Mouse (Mus musculus): ENCODE data around the gene Sh3bp2. TPM values are rescaled to one million over a fixed set of nuclear protein-coding genes. Genes with fewer than 3 reads are reported as not detected.

Gene Sh3bp2
- polyA plus RNA-seq, 1 experiment from 2014 or later, result 18.8 TPM

- no peaks in the 10 kb centered on the region for H3K36me3 ChIP-seq (ENCODE audit: control insufficient read depth, insufficient read depth, low read length)
Observed at GRCm38 (mm10) chr5:34501588-34501987, 24.1 kb upstream of the Sh3bp2 start.

GRCm38 (mm10) chr5:34502411-34502810, 23.2 kb upstream of the Sh3bp2 start:
- DNase-seq (ENCODE audit: low spot score), result no peak
- WGBS, result 94% methylated on average over 1 of the region's 1 CpGs

More at GRCm38 (mm10) chr5:34501588-34501987, 24.1 kb upstream of the Sh3bp2 start:
- no peak overlapping the region for H3K4me2 ChIP-seq (ENCODE audit: low read length)
- H3K9me3 ChIP-seq (replicated peaks; ENCODE audit: control insufficient read depth, low read length), result no peaks in the 10 kb centered on the region
- ATAC-seq, result no peak
- 87% methylated on average over 3 of the region's 3 CpGs for WGBS
- no peaks in the 10 kb centered on the region for H3K4me1 ChIP-seq (ENCODE audit: control insufficient read depth, insufficient read depth, low read length)
- DNase-seq (ENCODE audit: low spot score), result no peak
- H3K27ac ChIP-seq (ENCODE audit: low read depth, low read length), result no peak overlapping the region
- no peaks in the 10 kb centered on the region for H3K27me3 ChIP-seq (replicated peaks; ENCODE audit: control insufficient read depth, insufficient read depth, low read length)
- no peak overlapping the region for H3K4me3 ChIP-seq (ENCODE audit: low read depth, low read length)
- H3K9ac ChIP-seq (ENCODE audit: low read length), result no peak overlapping the region

DNA sequence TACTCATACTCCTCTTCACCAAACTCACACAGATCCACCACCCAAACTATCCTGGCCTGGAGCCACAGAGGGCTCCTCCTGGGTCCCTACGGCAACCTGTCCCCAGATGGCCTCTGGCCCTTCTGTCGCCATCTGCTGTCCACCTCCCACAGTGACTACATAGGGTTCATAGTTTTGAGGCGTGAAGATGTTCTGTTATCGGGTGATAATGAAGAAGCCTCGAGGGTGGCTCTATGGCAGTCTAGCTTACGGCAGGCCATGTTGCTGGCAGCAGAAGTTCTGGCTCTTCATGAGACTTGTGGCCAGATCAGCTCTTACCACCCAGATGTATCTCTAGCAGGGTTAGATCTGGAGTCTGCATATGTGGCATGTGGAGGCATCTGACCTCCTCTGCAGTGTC, 22.8 kb upstream of the Sh3bp2 start:
- H3K9me3 ChIP-seq (replicated peaks; ENCODE audit: control insufficient read depth, low read length), result no peaks in the 10 kb centered on the region
- 83% methylated on average over 6 of the region's 6 CpGs for WGBS
- ATAC-seq (no peak), DNase-seq (ENCODE audit: low spot score) (no peak)
- no peaks in the 10 kb centered on the region for H3K36me3 ChIP-seq (ENCODE audit: control insufficient read depth, insufficient read depth, low read length)
- no peak overlapping the region for H3K27ac ChIP-seq (ENCODE audit: low read depth, low read length)
- H3K4me2 ChIP-seq (ENCODE audit: low read length), result no peak overlapping the region
- H3K4me3 ChIP-seq (ENCODE audit: low read depth, low read length), result no peak overlapping the region
- H3K9ac ChIP-seq (ENCODE audit: low read length), result no peak overlapping the region
- no peaks in the 10 kb centered on the region for H3K27me3 ChIP-seq (replicated peaks; ENCODE audit: control insufficient read depth, insufficient read depth, low read length)
- no peaks in the 10 kb centered on the region for H3K4me1 ChIP-seq (ENCODE audit: control insufficient read depth, insufficient read depth, low read length)

More at GRCm38 (mm10) chr5:34502411-34502810, 23.2 kb upstream of the Sh3bp2 start:
- Histone ChIP-seq H3K9ac (ENCODE audit: low read length) (no peak overlapping the region), H3K27me3 (replicated peaks; ENCODE audit: control insufficient read depth, insufficient read depth, low read length) (no peaks in the 10 kb centered on the region), H3K9me3 (replicated peaks; ENCODE audit: control insufficient read depth, low read length) (no peaks in the 10 kb centered on the region), H3K4me2 (ENCODE audit: low read length) (no peak overlapping the region), H3K27ac (ENCODE audit: low read depth, low read length) (no peak overlapping the region), H3K4me1 (ENCODE audit: control insufficient read depth, insufficient read depth, low read length) (no peaks in the 10 kb centered on the region), H3K4me3 (ENCODE audit: low read depth, low read length) (no peak overlapping the region), H3K36me3 (ENCODE audit: control insufficient read depth, insufficient read depth, low read length) (no peaks in the 10 kb centered on the region)
- ATAC-seq, result no peak

- Histone ChIP-seq H3K9me3 (replicated peaks; ENCODE audit: control insufficient read depth, low read length) (no peaks in the 10 kb centered on the region), H3K27ac (ENCODE audit: low read depth, low read length) (no peak overlapping the region), H3K4me2 (ENCODE audit: low read length) (no peak overlapping the region), H3K4me3 (ENCODE audit: low read depth, low read length) (no peak overlapping the region), H3K36me3 (ENCODE audit: control insufficient read depth, insufficient read depth, low read length) (no peaks in the 10 kb centered on the region), H3K27me3 (replicated peaks; ENCODE audit: control insufficient read depth, insufficient read depth, low read length) (no peaks in the 10 kb centered on the region; the same call in 1 of the 2 replicates), H3K9ac (ENCODE audit: low read length) (no peak overlapping the region), H3K4me1 (ENCODE audit: control insufficient read depth, insufficient read depth, low read length) (peaks cover 4% of the 10 kb centered on the region; the same call in 1 of the 2 replicates)
- DNase-seq (ENCODE audit: low spot score) (no peak), ATAC-seq (no peak)
- 82% methylated on average over 3 of the region's 3 CpGs for WGBS
Observed at GRCm38 (mm10) chr5:34512486-34512885, 13.2 kb upstream of the Sh3bp2 start.

DNA sequence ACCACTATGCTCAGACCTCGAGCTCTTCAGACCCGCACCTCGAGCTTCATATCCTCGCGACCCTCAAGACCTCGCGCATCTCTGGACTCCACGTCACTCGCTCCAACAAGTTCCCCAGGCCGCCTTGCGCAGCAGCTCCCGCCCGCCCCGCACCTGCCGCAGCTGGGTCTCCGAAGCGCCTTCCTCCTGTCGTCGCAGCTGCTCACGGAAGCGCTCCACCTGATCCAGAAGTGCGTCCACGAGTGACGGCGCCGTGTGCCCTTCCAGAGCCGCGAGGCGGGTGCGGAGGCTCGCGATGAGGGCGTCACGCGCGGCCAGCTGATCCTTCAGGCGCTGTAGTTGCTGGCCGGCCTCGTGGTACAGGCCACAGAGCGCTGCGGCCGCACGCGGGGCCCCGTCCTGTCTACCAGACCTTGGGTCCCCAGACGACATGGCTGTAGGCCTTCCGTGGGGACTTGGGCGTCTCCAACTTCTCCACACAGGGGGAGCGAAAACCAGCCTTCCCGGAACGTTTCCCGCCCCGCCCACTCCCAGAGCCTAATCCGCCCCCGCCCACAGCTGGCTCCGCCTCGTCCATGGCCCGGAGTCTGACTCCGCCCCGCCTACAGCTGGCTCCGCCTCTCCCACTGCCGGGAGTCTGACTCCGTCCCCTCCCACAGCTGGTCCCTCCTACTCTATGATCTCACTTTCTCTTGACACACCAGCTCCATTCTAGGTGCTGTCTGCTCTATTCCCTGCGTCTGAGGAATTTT, 12.0 kb upstream of the Sh3bp2 start, which contains the start of gene Tnip2:
TSS of gene Tnip2 (minus strand) at position 526 of the 752 bp plus-strand sequence.
- WGBS, result under 1% methylated on average over 64 of the region's 64 CpGs

GRCm38 (mm10) chr5:34514218-34514566, 11.4 kb upstream of the Sh3bp2 start:
- no peak; the same call in 1 of the 2 replicates for ATAC-seq
- DNase-seq (ENCODE audit: low spot score), result no peak
- H3K4me3 ChIP-seq (ENCODE audit: low read depth, low read length), result peak overlapping the region; percentile 48
- H3K27me3 ChIP-seq (replicated peaks; ENCODE audit: control insufficient read depth, insufficient read depth, low read length), result no peaks in the 10 kb centered on the region; the same call in 1 of the 2 replicates
- no peak overlapping the region for H3K9ac ChIP-seq (ENCODE audit: low read length)
- H3K9me3 ChIP-seq (replicated peaks; ENCODE audit: control insufficient read depth, low read length), result no peaks in the 10 kb centered on the region
- H3K4me2 ChIP-seq (ENCODE audit: low read length), result peak overlapping the region; percentile 97
- H3K36me3 ChIP-seq (ENCODE audit: control insufficient read depth, insufficient read depth, low read length), result no peaks in the 10 kb centered on the region
- H3K27ac ChIP-seq (ENCODE audit: low read depth, low read length), result no peak overlapping the region
- 26% methylated on average over 7 of the region's 7 CpGs for WGBS
- H3K4me1 ChIP-seq (ENCODE audit: control insufficient read depth, insufficient read depth, low read length), result peaks cover 4% of the 10 kb centered on the region; the same call in 1 of the 2 replicates

More for the DNA sequence above, 12.0 kb upstream of the Sh3bp2 start, which contains the start of gene Tnip2:
- Histone ChIP-seq H3K27me3 (replicated peaks; ENCODE audit: control insufficient read depth, insufficient read depth, low read length) (no peaks in the 10 kb centered on the region; the same call in 1 of the 2 replicates), H3K36me3 (ENCODE audit: control insufficient read depth, insufficient read depth, low read length) (no peaks in the 10 kb centered on the region), H3K9ac (ENCODE audit: low read length) (peak within 1 kb of the TSS; percentile 68), H3K27ac (ENCODE audit: low read depth, low read length) (no peak within 1 kb of the TSS), H3K4me1 (ENCODE audit: control insufficient read depth, insufficient read depth, low read length) (peaks cover 4% of the 10 kb centered on the region; the same call in 1 of the 2 replicates), H3K4me2 (ENCODE audit: low read length) (peak within 1 kb of the TSS; percentile 97), H3K4me3 (ENCODE audit: low read depth, low read length) (peak within 1 kb of the TSS; percentile 48), H3K9me3 (replicated peaks; ENCODE audit: control insufficient read depth, low read length) (no peaks in the 10 kb centered on the region)
- ATAC-seq (peak; percentile 97), DNase-seq (ENCODE audit: low spot score) (peak; percentile 94)

- Histone ChIP-seq H3K27ac (ENCODE audit: low read depth, low read length) (no peak overlapping the region), H3K4me1 (ENCODE audit: control insufficient read depth, insufficient read depth, low read length) (peaks cover 4% of the 10 kb centered on the region; the same call in 1 of the 2 replicates), H3K9me3 (replicated peaks; ENCODE audit: control insufficient read depth, low read length) (no peaks in the 10 kb centered on the region), H3K4me3 (ENCODE audit: low read depth, low read length) (no peak overlapping the region), H3K27me3 (replicated peaks; ENCODE audit: control insufficient read depth, insufficient read depth, low read length) (no peaks in the 10 kb centered on the region; the same call in 1 of the 2 replicates), H3K4me2 (ENCODE audit: low read length) (no peak overlapping the region), H3K9ac (ENCODE audit: low read length) (no peak overlapping the region), H3K36me3 (ENCODE audit: control insufficient read depth, insufficient read depth, low read length) (no peaks in the 10 kb centered on the region)
- no peak for ATAC-seq
- DNase-seq (ENCODE audit: low spot score), result no peak
Observed at GRCm38 (mm10) chr5:34515096-34515495, 10.5 kb upstream of the Sh3bp2 start.

DNA sequence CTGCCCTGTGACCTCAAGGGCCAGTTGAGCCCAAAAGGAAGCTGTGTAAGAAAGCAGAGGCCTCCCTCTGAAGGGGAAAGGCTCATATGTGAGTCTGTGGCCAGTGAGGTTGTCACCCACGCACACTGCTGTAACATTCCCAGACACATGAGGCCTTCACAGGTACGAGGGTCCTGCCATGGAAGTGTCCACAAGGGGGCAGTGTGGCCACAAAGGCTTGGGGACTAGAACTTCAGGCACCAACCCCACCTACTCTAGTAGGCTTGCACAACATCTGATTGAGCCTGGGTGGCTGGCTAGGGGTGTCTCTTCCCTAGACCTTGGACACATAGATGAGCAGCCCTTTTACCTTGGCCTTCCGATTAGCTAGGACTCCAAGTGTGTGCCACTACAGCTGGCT, 7.7 kb upstream of the Sh3bp2 start:
- no peak overlapping the region for H3K4me3 ChIP-seq (ENCODE audit: low read depth, low read length)
- peak; percentile 69 for DNase-seq (ENCODE audit: low spot score)
- H3K36me3 ChIP-seq (ENCODE audit: control insufficient read depth, insufficient read depth, low read length), result no peaks in the 10 kb centered on the region
- no peak overlapping the region for H3K27ac ChIP-seq (ENCODE audit: low read depth, low read length)
- no peak overlapping the region for H3K9ac ChIP-seq (ENCODE audit: low read length)
- no peak overlapping the region for H3K4me2 ChIP-seq (ENCODE audit: low read length)
- ATAC-seq, result no peak
- WGBS, result 30% methylated on average over 3 of the region's 3 CpGs
- peaks cover 4% of the 10 kb centered on the region; the same call in 1 of the 2 replicates for H3K4me1 ChIP-seq (ENCODE audit: control insufficient read depth, insufficient read depth, low read length)
- H3K27me3 ChIP-seq (replicated peaks; ENCODE audit: control insufficient read depth, insufficient read depth, low read length), result no peaks in the 10 kb centered on the region
- H3K9me3 ChIP-seq (replicated peaks; ENCODE audit: control insufficient read depth, low read length), result no peaks in the 10 kb centered on the region

DNA sequence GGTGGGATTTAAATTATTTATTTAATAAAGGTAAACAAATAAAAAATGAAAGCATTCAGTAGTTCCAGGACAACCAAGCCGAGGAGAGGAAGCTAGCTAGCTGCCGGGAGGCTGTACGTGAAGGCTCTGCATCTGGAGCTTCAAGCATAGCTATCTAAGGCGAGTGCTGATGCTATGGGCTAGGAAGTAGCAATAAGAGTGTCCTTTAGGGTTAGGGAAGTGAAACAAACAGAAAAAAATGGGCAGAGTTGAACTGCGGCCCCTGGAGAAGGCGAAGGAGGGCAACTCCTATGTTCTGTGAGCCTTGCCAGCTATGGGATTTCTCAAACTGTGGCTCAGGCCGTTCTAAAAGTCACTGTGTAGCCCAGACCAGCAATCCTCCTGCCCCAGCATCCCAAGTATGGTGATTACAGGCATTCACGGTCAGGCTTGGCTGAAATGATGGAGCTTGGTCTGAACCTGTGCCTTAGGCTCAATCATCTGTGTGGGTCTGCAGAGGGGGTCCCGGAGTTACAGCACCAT, 6.2 kb upstream of the Sh3bp2 start:
- WGBS, result 86% methylated on average over 9 of the region's 9 CpGs
- no peak overlapping the region for H3K9ac ChIP-seq (ENCODE audit: low read length)
- H3K27ac ChIP-seq (ENCODE audit: low read depth, low read length), result no peak overlapping the region
- H3K36me3 ChIP-seq (ENCODE audit: control insufficient read depth, insufficient read depth, low read length), result no peaks in the 10 kb centered on the region
- ATAC-seq, result no peak
- no peak for DNase-seq (ENCODE audit: low spot score)
- H3K4me3 ChIP-seq (ENCODE audit: low read depth, low read length), result no peak overlapping the region
- H3K4me1 ChIP-seq (ENCODE audit: control insufficient read depth, insufficient read depth, low read length), result no peaks in the 10 kb centered on the region
- H3K4me2 ChIP-seq (ENCODE audit: low read length), result no peak overlapping the region
- no peaks in the 10 kb centered on the region for H3K27me3 ChIP-seq (replicated peaks; ENCODE audit: control insufficient read depth, insufficient read depth, low read length)
- H3K9me3 ChIP-seq (replicated peaks; ENCODE audit: control insufficient read depth, low read length), result no peaks in the 10 kb centered on the region

Measured in forebrain, embryonic 14.5 days (tissue).